Mouse (Mus musculus) adrenal gland, postnatal 25 days (tissue): Measurements from ENCODE around the gene Map1s. TPM values are rescaled to one million over a fixed set of nuclear protein-coding genes. Genes with fewer than 3 reads are reported as not detected.

Source experiments
- DNase-seq: peaks from one replicate; pipeline ENCODE4 v3.0.0; 2021; ENCODE audit warnings: mixed read lengths
- microRNA-seq, 2 experiments: library from miRNA; unstranded; fragments of <30 nt; microRNA quantifications; one replicate each; pipeline ENCODE4 v1.2.0; 2021
- total RNA-seq: library from RNA; stranded (reverse); gene quantifications from 2 replicates; pipeline ENCODE4 v1.2.3, GENCODE M21; 2021

The Map1s gene
- total RNA-seq, 1 experiment from 2014 or later: 42.6 TPM

DNA sequence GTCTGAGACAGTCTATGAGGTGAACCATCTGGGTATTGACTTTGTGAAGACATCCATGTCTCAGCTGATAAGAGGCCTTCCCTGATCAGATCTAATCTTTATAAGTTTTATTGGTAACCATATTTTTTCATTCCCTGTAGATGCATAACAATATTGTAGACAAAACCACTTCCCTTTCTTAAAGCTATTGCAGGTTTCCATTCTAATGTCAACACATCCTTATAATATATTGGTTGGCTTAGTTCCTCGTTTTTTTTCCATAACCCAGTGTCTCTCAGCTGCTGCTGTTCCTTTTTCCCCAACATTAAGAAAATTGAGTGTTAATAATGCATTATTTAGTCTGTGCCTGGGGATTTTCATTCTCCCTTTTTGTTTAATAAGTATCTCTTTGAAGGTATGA lies 37.5 kb downstream of the Map1s start:
- DNase-seq: no peak

DNA sequence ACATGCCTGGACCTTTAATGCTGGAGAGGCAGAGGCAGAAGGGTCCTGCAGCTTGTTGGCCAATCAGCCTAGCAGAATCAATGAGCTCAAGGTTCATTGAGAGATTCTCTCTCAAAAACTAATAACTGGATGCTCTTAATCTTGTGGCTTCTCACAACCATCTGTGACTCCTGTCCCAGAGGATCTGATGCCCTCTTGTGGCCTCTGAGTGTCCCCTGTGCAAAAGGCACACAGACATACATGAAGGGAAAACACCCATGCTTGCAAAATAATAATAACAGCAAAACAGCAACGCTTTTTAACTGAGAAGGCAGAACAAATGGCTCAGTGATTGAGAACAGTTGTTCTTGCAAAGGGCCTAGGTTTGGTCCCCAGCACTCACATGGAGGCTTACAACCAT lies 44.1 kb downstream of the Map1s start:
- no peak for DNase-seq

DNA sequence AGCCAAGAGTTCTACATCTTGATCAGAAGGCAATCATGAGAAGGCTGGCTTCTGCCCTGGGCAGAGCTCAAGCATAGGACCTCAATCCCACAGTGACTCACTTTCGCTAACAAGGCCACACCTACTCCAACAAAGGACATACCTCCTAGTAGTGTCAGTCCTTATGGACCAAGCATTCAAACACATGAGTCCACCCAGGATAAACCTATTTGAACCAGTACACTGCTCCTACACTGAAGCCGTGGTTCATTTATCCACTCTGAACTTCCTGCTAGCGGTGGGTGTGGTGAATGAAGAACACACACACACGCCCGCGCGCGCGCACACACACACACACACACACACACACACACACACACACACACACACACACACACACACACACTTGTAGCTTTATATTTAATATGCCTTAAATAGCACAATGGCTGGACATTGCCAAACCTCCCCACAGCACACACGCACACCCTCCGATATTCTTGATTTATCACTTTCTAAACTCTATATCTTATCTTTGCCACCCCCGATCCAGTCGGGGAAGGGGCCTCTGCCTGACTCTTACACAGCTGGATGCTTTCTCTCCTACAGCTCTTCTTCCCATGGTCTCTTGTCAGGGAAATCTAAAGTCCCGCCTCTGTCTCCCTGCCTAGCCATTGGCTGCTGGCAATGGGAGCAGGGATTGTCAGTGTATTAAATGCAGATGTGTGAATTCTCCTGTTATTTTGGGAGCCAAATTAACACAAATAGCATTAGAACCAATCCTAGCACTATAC lies 55.2 kb downstream of the Map1s start:
- no peak for DNase-seq

DNA sequence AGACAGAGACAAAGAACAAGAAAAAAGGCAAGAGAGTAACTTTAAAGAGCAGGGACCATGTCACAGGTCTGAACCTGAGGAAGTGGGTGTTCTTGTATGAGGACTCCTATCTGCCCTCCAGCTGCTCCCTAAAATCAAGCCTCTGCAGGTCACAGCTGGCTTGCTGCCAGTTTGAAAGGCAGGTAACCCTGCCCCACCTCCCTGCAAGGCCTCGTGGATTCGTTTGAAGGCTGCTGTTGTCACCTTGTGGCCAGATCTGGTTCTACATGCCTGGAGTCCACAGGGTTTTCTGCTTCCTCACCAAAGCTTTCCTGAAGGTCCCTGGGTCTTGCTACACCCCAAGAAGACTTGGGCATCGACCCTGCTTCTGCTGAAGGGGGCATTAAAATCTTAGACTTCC lies 58.4 kb downstream of the Map1s start:
- peak; percentile 7 for DNase-seq

DNA sequence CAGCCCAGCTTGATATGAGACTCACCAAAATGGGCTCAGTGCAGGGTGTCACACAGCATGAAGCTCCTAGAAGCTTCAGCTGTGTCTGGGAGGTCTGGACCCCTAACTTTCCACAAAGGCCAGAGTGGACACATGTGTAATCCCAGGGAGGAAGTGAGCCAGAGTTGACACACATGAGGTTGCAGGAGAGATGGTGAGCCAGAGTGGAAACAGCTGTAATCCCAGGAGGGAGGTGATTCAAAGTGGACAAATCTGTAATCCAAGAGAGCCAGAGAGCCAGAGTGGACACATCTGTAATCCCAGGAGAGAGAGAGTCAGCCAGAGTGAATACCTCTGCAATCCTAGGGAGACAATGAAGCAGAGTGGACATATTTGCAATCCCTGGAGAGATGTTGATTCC lies 59.1 kb downstream of the Map1s start:
- DNase-seq: no peak

Small RNA genes within 50 kb of the gene (microRNA-seq; reads per million reads assigned to microRNA genes)
- gene Mir1969 (0.34 to 1.1 reads per million in 2 experiments), gene Mir7067 (0 to 0.36 reads per million in 2 experiments)

Other genes starting within 250 kb of the Map1s start
- 98.1 and 129 TPM in 2 replicates for gene Pgpep1, start 245.5 kb upstream of the Map1s start, total RNA-seq
- gene Lsm4, start 232.7 kb upstream of the Map1s start, total RNA-seq: 66.1 and 86.8 TPM in 2 replicates
- gene Jund, start 207.0 kb upstream of the Map1s start, total RNA-seq: 191 and 217 TPM in 2 replicates
- 0.15 and 0.19 TPM in 2 replicates for gene Iqcn, start 202.5 kb upstream of the Map1s start, total RNA-seq
- gene Gm3336, start 187.4 kb upstream of the Map1s start, total RNA-seq: not detected in 2 replicates
- gene Pde4c, start 182.2 kb upstream of the Map1s start, total RNA-seq: 0.55 and 1.3 TPM in 2 replicates
- 65.2 and 89.6 TPM in 2 replicates for gene Rab3a, start 151.3 kb upstream of the Map1s start, total RNA-seq
- gene Mpv17l2, start 145.0 kb upstream of the Map1s start, total RNA-seq: 127 and 143 TPM in 2 replicates
- 50.2 and 62.1 TPM in 2 replicates for gene Pik3r2, start 129.2 kb upstream of the Map1s start, total RNA-seq
- 26.9 and 27.4 TPM in 2 replicates for gene Mast3, start 100.9 kb upstream of the Map1s start, total RNA-seq
- gene Il12rb1, start 97.5 kb upstream of the Map1s start, total RNA-seq: not detected in 2 replicates
- gene Arrdc2, start 66.2 kb upstream of the Map1s start, total RNA-seq: 10.6 and 14.4 TPM in 2 replicates
- 2.2 and 3.3 TPM in 2 replicates for gene Kcnn1, start 42.7 kb upstream of the Map1s start, total RNA-seq
- gene Ccdc124, start 32.0 kb upstream of the Map1s start, total RNA-seq: 54.6 and 57.5 TPM in 2 replicates
- 0.09 TPM in 1 of 2 replicates, not detected in the other for gene Slc5a5, start 13.2 kb upstream of the Map1s start, total RNA-seq
- 1,315 and 1,410 TPM in 2 replicates for gene Rpl18a, start 8.5 kb upstream of the Map1s start, total RNA-seq